Mouse (Mus musculus) bone marrow macrophage, adult 2 months (primary cell): ENCODE measurements around the gene 1700001F09Rik.
"Not testable (repeated sequence)": the region's sequence is repeated elsewhere in the genome, so short reads cannot be mapped to it uniquely, and the experiment has no call there.

Experiments used
- CTCF ChIP-seq: IDR thresholded peaks from 2 replicates; pipeline ENCODE4 v1.5.1; 2012; ENCODE audit warnings: low read depth, mild to moderate bottlenecking, low read length, moderate library complexity
- POLR2A ChIP-seq: IDR thresholded peaks from 2 replicates; pipeline ENCODE4 v1.6.1; 2012; ENCODE audit warnings: mild to moderate bottlenecking, low read depth, low read length, borderline replicate concordance

GRCm38 (mm10) chr14:43293503-43293902, 54.1 kb downstream of the 1700001F09Rik start, which contains the start of gene Gm8127:
- not testable (repeated sequence) for TF ChIP-seq CTCF, POLR2A
